Mouse (Mus musculus) left cerebral cortex, adult 11 months (tissue): ENCODE measurements around the gene Dad1.

Experiments
- DNase-seq: peaks from one replicate; pipeline ENCODE4 v3.0.0; 2022; ENCODE audit warnings: low spot score

Dad1 gene

GRCm38 (mm10) chr14:54224484-54225467 lies 29.1 kb downstream of the Dad1 start:
- no peak for DNase-seq

- DNase-seq = no peak
Observed at GRCm38 (mm10) chr14:54224064-54224417, 29.9 kb downstream of the Dad1 start.

- no peak for DNase-seq
Observed at GRCm38 (mm10) chr14:54223315-54224063, 30.4 kb downstream of the Dad1 start.

GRCm38 (mm10) chr14:54222289-54222727 lies 31.6 kb downstream of the Dad1 start:
- DNase-seq = no peak

GRCm38 (mm10) chr14:54221641-54222040 lies 32.3 kb downstream of the Dad1 start:
- no peak for DNase-seq

- no peak for DNase-seq
Observed at GRCm38 (mm10) chr14:54220726-54221494, 33.0 kb downstream of the Dad1 start.

- DNase-seq = no peak
Observed at GRCm38 (mm10) chr14:54219849-54220248, 34.1 kb downstream of the Dad1 start.

GRCm38 (mm10) chr14:54219256-54219655 lies 34.6 kb downstream of the Dad1 start:
- no peak for DNase-seq

GRCm38 (mm10) chr14:54218721-54219120 lies 35.2 kb downstream of the Dad1 start:
- no peak for DNase-seq

GRCm38 (mm10) chr14:54218233-54218632 lies 35.7 kb downstream of the Dad1 start:
- DNase-seq = no peak

- no peak for DNase-seq
Observed at GRCm38 (mm10) chr14:54216126-54216525, 37.8 kb downstream of the Dad1 start.

GRCm38 (mm10) chr14:54214901-54215300 lies 39.0 kb downstream of the Dad1 start:
- DNase-seq = no peak

GRCm38 (mm10) chr14:54214477-54214876 lies 39.4 kb downstream of the Dad1 start:
- DNase-seq = no peak

- DNase-seq = no peak
Observed at GRCm38 (mm10) chr14:54213734-54214133, 40.2 kb downstream of the Dad1 start.

GRCm38 (mm10) chr14:54211755-54212154 lies 42.1 kb downstream of the Dad1 start:
- DNase-seq = no peak

- DNase-seq = no peak
Observed at GRCm38 (mm10) chr14:54211199-54211598, 42.7 kb downstream of the Dad1 start.

GRCm38 (mm10) chr14:54210401-54210800 lies 43.5 kb downstream of the Dad1 start:
- DNase-seq = no peak

GRCm38 (mm10) chr14:54209932-54210331 lies 44.0 kb downstream of the Dad1 start:
- no peak for DNase-seq

- no peak for DNase-seq
Observed at GRCm38 (mm10) chr14:54208741-54209140, 45.2 kb downstream of the Dad1 start.

- no peak for DNase-seq
Observed at GRCm38 (mm10) chr14:54207924-54208323, 46.0 kb downstream of the Dad1 start.

GRCm38 (mm10) chr14:54206750-54207550 lies 47.0 kb downstream of the Dad1 start:
- DNase-seq = no peak
